Mouse (Mus musculus): ENCODE measurements at regions not wholly inside any gene's neighbourhood (a gene's known extent, or its start where the extent isn't known, plus 50 kb on each side); places are given as distances from the start of the nearest gene placed in this dataset.
A peak's percentile ranks its signal among the peaks of the same experiment; 100 is the strongest.

GRCm38 (mm10) chr6:19214700-19215099 lies 348.6 kb downstream of the Ankrd7 start:
- no peaks in the 10 kb centered on the region for H3K4me1 ChIP-seq (ENCODE audit: control insufficient read depth, insufficient read depth, low read length)
- no peak overlapping the region for H3K4me3 ChIP-seq (ENCODE audit: low read depth, low read length)
- ATAC-seq (ENCODE audit: low read depth), result no peak
- no peaks in the 10 kb centered on the region for H3K27me3 ChIP-seq (ENCODE audit: control insufficient read depth, insufficient read depth, low read length)
- no peak overlapping the region for H3K27ac ChIP-seq (ENCODE audit: low read depth, low read length)
- no peaks in the 10 kb centered on the region for H3K9me3 ChIP-seq (ENCODE audit: control insufficient read depth, low read length)
- no peak overlapping the region for H3K4me2 ChIP-seq (ENCODE audit: low read depth, low read length)
- no peak overlapping the region for H3K9ac ChIP-seq (replicated peaks; ENCODE audit: low read depth, low read length)
- no peaks in the 10 kb centered on the region for H3K36me3 ChIP-seq (ENCODE audit: control insufficient read depth, insufficient read depth, low read length)
- WGBS, result 81% methylated on average over 1 of the region's 1 CpGs

- 62% methylated on average over 1 of the region's 1 CpGs for WGBS
- no peaks in the 10 kb centered on the region for H3K9me3 ChIP-seq (ENCODE audit: control insufficient read depth, low read length)
- no peaks in the 10 kb centered on the region for H3K36me3 ChIP-seq (ENCODE audit: control insufficient read depth, insufficient read depth, low read length)
- H3K4me3 ChIP-seq (ENCODE audit: low read depth, low read length), result no peak overlapping the region
- no peak overlapping the region for H3K4me2 ChIP-seq (ENCODE audit: low read depth, low read length)
- ATAC-seq (ENCODE audit: low read depth), result no peak
- H3K27me3 ChIP-seq (ENCODE audit: control insufficient read depth, insufficient read depth, low read length), result no peaks in the 10 kb centered on the region
- H3K27ac ChIP-seq (ENCODE audit: low read depth, low read length), result no peak overlapping the region
- H3K4me1 ChIP-seq (ENCODE audit: control insufficient read depth, insufficient read depth, low read length), result no peaks in the 10 kb centered on the region
- no peak overlapping the region for H3K9ac ChIP-seq (replicated peaks; ENCODE audit: low read depth, low read length)
These were observed 349.0 kb downstream of the Ankrd7 start for GRCm38 (mm10) chr6:19215124-19215523.

GRCm38 (mm10) chr6:19264075-19264819 lies 398.1 kb downstream of the Ankrd7 start:
- Histone ChIP-seq H3K9ac (replicated peaks; ENCODE audit: low read depth, low read length) (no peak overlapping the region), H3K27me3 (ENCODE audit: control insufficient read depth, insufficient read depth, low read length) (no peaks in the 10 kb centered on the region), H3K4me2 (ENCODE audit: low read depth, low read length) (no peak overlapping the region), H3K27ac (ENCODE audit: low read depth, low read length) (no peak overlapping the region), H3K36me3 (ENCODE audit: control insufficient read depth, insufficient read depth, low read length) (no peaks in the 10 kb centered on the region), H3K9me3 (ENCODE audit: control insufficient read depth, low read length) (no peaks in the 10 kb centered on the region), H3K4me1 (ENCODE audit: control insufficient read depth, insufficient read depth, low read length) (no peaks in the 10 kb centered on the region), H3K4me3 (ENCODE audit: low read depth, low read length) (no peak overlapping the region)
- ATAC-seq (ENCODE audit: low read depth), result peak; percentile 70
- 53% methylated on average over 5 of the region's 5 CpGs for WGBS

- Histone ChIP-seq H3K4me2 (ENCODE audit: low read depth, low read length) (no peak overlapping the region), H3K36me3 (ENCODE audit: control insufficient read depth, insufficient read depth, low read length) (no peaks in the 10 kb centered on the region), H3K9me3 (ENCODE audit: control insufficient read depth, low read length) (no peaks in the 10 kb centered on the region), H3K4me3 (ENCODE audit: low read depth, low read length) (no peak overlapping the region), H3K9ac (replicated peaks; ENCODE audit: low read depth, low read length) (no peak overlapping the region), H3K27ac (ENCODE audit: low read depth, low read length) (no peak overlapping the region), H3K4me1 (ENCODE audit: control insufficient read depth, insufficient read depth, low read length) (no peaks in the 10 kb centered on the region), H3K27me3 (ENCODE audit: control insufficient read depth, insufficient read depth, low read length) (no peaks in the 10 kb centered on the region)
- ATAC-seq (ENCODE audit: low read depth), result no peak
- WGBS, result 85% methylated on average over 2 of the region's 2 CpGs
These were observed 407.1 kb downstream of the Ankrd7 start for GRCm38 (mm10) chr6:19273207-19273606.

GRCm38 (mm10) chr6:19282682-19283333 lies 416.7 kb downstream of the Ankrd7 start:
- 48% methylated on average over 4 of the region's 4 CpGs for WGBS
- H3K9ac ChIP-seq (replicated peaks; ENCODE audit: low read depth, low read length), result no peak overlapping the region
- no peak overlapping the region for H3K4me3 ChIP-seq (ENCODE audit: low read depth, low read length)
- no peaks in the 10 kb centered on the region for H3K27me3 ChIP-seq (ENCODE audit: control insufficient read depth, insufficient read depth, low read length)
- H3K27ac ChIP-seq (ENCODE audit: low read depth, low read length), result no peak overlapping the region; the same call in 1 of the 2 replicates
- peak; percentile 72; the same call in 1 of the 2 replicates for ATAC-seq (ENCODE audit: low read depth)
- no peak overlapping the region for H3K4me2 ChIP-seq (ENCODE audit: low read depth, low read length)
- no peaks in the 10 kb centered on the region for H3K9me3 ChIP-seq (ENCODE audit: control insufficient read depth, low read length)
- no peaks in the 10 kb centered on the region for H3K4me1 ChIP-seq (ENCODE audit: control insufficient read depth, insufficient read depth, low read length)
- no peaks in the 10 kb centered on the region for H3K36me3 ChIP-seq (ENCODE audit: control insufficient read depth, insufficient read depth, low read length)

GRCm38 (mm10) chr6:19332659-19333058 lies 466.5 kb downstream of the Ankrd7 start:
- Histone ChIP-seq H3K4me1 (ENCODE audit: control insufficient read depth, insufficient read depth, low read length) (no peaks in the 10 kb centered on the region), H3K36me3 (ENCODE audit: control insufficient read depth, insufficient read depth, low read length) (no peaks in the 10 kb centered on the region), H3K4me2 (ENCODE audit: low read depth, low read length) (no peak overlapping the region), H3K27ac (ENCODE audit: low read depth, low read length) (no peak overlapping the region), H3K9ac (replicated peaks; ENCODE audit: low read depth, low read length) (no peak overlapping the region), H3K9me3 (ENCODE audit: control insufficient read depth, low read length) (no peaks in the 10 kb centered on the region), H3K27me3 (ENCODE audit: control insufficient read depth, insufficient read depth, low read length) (no peaks in the 10 kb centered on the region), H3K4me3 (ENCODE audit: low read depth, low read length) (no peak overlapping the region)
- ATAC-seq (ENCODE audit: low read depth), result peak; percentile 46; the same call in 1 of the 2 replicates

GRCm38 (mm10) chr6:19335653-19336052 lies 469.5 kb downstream of the Ankrd7 start:
- no peak overlapping the region for H3K9ac ChIP-seq (replicated peaks; ENCODE audit: low read depth, low read length)
- H3K27ac ChIP-seq (ENCODE audit: low read depth, low read length), result no peak overlapping the region
- WGBS, result 91% methylated on average over 6 of the region's 6 CpGs
- no peak overlapping the region for H3K4me3 ChIP-seq (ENCODE audit: low read depth, low read length)
- H3K36me3 ChIP-seq (ENCODE audit: control insufficient read depth, insufficient read depth, low read length), result no peaks in the 10 kb centered on the region
- no peaks in the 10 kb centered on the region for H3K4me1 ChIP-seq (ENCODE audit: control insufficient read depth, insufficient read depth, low read length)
- no peaks in the 10 kb centered on the region for H3K9me3 ChIP-seq (ENCODE audit: control insufficient read depth, low read length)
- no peaks in the 10 kb centered on the region for H3K27me3 ChIP-seq (ENCODE audit: control insufficient read depth, insufficient read depth, low read length)
- H3K4me2 ChIP-seq (ENCODE audit: low read depth, low read length), result no peak overlapping the region
- ATAC-seq (ENCODE audit: low read depth), result no peak

- H3K9ac ChIP-seq (replicated peaks; ENCODE audit: low read depth, low read length), result no peak overlapping the region
- no peaks in the 10 kb centered on the region for H3K36me3 ChIP-seq (ENCODE audit: control insufficient read depth, insufficient read depth, low read length)
- no peaks in the 10 kb centered on the region for H3K9me3 ChIP-seq (ENCODE audit: control insufficient read depth, low read length)
- H3K4me2 ChIP-seq (ENCODE audit: low read depth, low read length), result no peak overlapping the region
- no peaks in the 10 kb centered on the region for H3K4me1 ChIP-seq (ENCODE audit: control insufficient read depth, insufficient read depth, low read length)
- no peak overlapping the region for H3K27ac ChIP-seq (ENCODE audit: low read depth, low read length)
- WGBS, result 82% methylated on average over 5 of the region's 5 CpGs
- no peak overlapping the region for H3K4me3 ChIP-seq (ENCODE audit: low read depth, low read length)
- H3K27me3 ChIP-seq (ENCODE audit: control insufficient read depth, insufficient read depth, low read length), result no peaks in the 10 kb centered on the region
- no peak for ATAC-seq (ENCODE audit: low read depth)
These were observed 472.4 kb downstream of the Ankrd7 start for GRCm38 (mm10) chr6:19338470-19338869.

Measured in neural tube, embryonic 14.5 days (tissue).